Mouse (Mus musculus) cortical plate, adult 2 months (tissue): ENCODE measurements at regions not wholly inside any gene's neighbourhood (a gene's known extent, or its start where the extent isn't known, plus 50 kb on each side); places are given as distances from the start of the nearest gene placed in this dataset.
"Not testable (repeated sequence)": the region's sequence is repeated elsewhere in the genome, so short reads cannot be mapped to it uniquely, and the experiment has no call there.

Experiments
- H3K27ac ChIP-seq: fragments of 200-500 bp; 2 replicates; pipeline ENCODE4 v1.5.1; 2012; ENCODE audit warnings: low read length, control low read depth, inconsistent platforms; ENCODE audit not compliant: insufficient read depth
- H3K4me1 ChIP-seq: fragments of 200-500 bp; 2 replicates; pipeline ENCODE4 v1.6.1; 2011; ENCODE audit warnings: low read length; ENCODE audit not compliant: control insufficient read depth, insufficient read depth
- H3K4me3 ChIP-seq: fragments of 200-500 bp; 2 replicates; pipeline ENCODE4 v1.5.1; 2011; ENCODE audit warnings: mild to moderate bottlenecking, low read length, control low read depth; ENCODE audit not compliant: insufficient read depth
- CTCF ChIP-seq: fragments of 200-500 bp; IDR thresholded peaks from 2 replicates; pipeline ENCODE4 v1.5.1; 2011; ENCODE audit warnings: mild to moderate bottlenecking, control low read depth, low read length; ENCODE audit not compliant: insufficient read depth; ENCODE audit errors: extremely low read depth
- POLR2A ChIP-seq: fragments of 200-500 bp; IDR thresholded peaks from 2 replicates; pipeline ENCODE4 v1.6.1; 2011; ENCODE audit warnings: mild to moderate bottlenecking, low read length, control low read depth; ENCODE audit not compliant: insufficient read depth; ENCODE audit errors: extremely low read depth

DNA sequence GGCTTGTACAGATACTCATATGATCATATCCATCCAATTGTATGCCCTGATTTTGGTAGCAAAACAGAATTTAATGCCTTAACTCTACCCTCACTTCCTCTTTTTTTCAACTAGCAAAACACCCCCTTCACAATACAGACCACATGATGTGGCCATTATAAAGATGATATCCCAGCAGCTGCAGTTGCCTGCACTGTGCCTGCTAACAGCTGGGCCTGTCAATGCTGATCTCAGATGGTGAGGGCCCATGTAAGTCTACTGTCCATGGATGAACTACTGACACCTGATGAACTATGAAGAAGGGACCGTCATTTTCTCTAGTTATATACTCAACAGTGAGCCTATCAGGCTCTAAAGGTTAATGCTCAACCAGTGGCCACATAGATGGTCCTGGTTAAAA is 191.8 kb upstream of the Fmr1 start:
- H3K27ac ChIP-seq = no peak overlapping the region
- TF ChIP-seq POLR2A (no peak), CTCF (no peak)
- no peak overlapping the region for H3K4me3 ChIP-seq
- H3K4me1 ChIP-seq = no peaks in the 10 kb centered on the region

GRCm38 (mm10) chrX:68492052-68492451 is 186.3 kb upstream of the Fmr1 start:
- H3K27ac ChIP-seq, H3K4me1 ChIP-seq, H3K4me3 ChIP-seq: not testable (repeated sequence)

DNA sequence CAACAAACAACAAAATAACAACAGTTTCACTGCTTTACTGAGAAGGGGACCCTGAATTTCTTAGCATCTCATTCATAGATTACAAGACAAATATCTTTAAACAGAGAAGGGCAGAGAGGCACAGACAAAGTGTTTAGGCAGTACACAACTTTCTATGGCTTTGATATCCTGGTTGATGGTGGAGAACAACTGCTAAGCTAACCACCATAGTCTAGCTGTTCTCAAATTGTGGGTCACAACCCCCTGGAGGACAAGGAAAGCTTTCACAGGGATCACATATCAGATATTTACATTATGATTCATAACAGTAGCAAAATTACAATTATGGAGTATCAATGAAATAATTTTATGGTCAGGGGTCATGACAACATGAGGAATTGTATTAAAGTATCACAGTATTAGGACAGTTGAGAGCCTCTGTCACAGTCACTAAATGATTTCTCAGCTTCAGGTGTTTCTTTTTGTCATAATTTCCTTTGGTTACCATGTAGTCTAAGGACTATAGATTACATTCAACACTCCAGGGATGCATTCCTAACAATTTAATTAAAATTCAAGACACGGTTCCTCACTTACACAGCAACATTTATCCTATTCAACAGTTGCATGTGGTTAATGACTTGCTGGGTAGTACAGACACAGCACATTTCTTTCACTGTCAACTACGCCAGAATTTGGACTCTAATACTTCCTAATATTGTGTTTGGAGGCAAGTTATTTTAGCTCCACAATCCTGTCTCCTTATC is 183.8 kb upstream of the Fmr1 start:
- Histone ChIP-seq H3K4me3 (no peak overlapping the region), H3K4me1 (no peaks in the 10 kb centered on the region), H3K27ac (no peak overlapping the region)
- TF ChIP-seq POLR2A = no peak
- TF ChIP-seq CTCF = no peak

GRCm38 (mm10) chrX:68495144-68495493 is 183.2 kb upstream of the Fmr1 start:
- H3K27ac ChIP-seq = no peak overlapping the region
- no peak overlapping the region for H3K4me3 ChIP-seq
- TF ChIP-seq CTCF (no peak), POLR2A (no peak)
- no peaks in the 10 kb centered on the region for H3K4me1 ChIP-seq

DNA sequence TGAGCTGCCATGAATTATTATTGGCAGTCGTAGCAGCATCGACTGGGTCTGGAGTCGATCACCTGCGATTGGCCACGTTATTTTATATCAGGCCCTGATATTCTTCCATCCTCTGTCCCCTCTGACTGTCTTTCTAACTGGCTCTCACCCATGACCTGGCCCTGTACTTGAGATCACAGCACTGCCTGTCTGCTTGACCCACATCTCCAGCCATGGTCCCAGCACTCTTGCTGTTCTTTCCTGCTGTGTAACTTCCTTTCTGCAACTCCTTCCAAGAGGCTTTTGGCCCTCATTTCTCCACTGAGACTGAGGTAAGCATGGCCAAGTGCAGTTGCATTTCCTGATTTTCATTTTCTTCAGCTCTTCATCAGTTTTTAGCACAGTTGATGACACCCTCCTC is 182.6 kb upstream of the Fmr1 start:
- Histone ChIP-seq H3K4me1 (no peaks in the 10 kb centered on the region), H3K4me3 (no peak overlapping the region), H3K27ac (no peak overlapping the region)
- TF ChIP-seq POLR2A = no peak
- TF ChIP-seq CTCF = no peak

DNA sequence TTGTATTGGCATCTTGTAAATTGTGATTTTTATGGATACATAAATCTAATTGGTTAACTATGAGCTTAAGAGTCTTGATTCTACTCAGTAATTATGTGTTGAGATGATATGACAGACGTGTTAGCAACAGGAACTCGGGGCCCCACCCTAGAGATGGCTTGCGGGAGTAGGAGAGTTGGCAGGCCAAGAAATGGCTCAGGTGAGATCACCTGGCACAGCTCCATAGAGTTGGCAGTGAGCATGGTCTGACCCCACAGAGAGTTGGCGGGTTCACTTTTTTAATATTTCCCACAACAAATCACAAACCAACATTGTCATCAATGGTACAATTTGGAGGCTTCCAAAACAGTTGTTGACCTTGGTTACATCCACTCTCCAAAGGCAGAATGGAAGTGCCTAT is 180.5 kb upstream of the Fmr1 start:
- Histone ChIP-seq H3K4me3 (no peak overlapping the region), H3K27ac (no peak overlapping the region), H3K4me1 (no peaks in the 10 kb centered on the region)
- TF ChIP-seq CTCF (no peak), POLR2A (no peak)

- TF ChIP-seq CTCF (no peak), POLR2A (no peak)
- Histone ChIP-seq H3K4me3 (no peak overlapping the region), H3K27ac (no peak overlapping the region), H3K4me1 (no peaks in the 10 kb centered on the region)
Observed at GRCm38 (mm10) chrX:68502938-68503337, 175.4 kb upstream of the Fmr1 start.

DNA sequence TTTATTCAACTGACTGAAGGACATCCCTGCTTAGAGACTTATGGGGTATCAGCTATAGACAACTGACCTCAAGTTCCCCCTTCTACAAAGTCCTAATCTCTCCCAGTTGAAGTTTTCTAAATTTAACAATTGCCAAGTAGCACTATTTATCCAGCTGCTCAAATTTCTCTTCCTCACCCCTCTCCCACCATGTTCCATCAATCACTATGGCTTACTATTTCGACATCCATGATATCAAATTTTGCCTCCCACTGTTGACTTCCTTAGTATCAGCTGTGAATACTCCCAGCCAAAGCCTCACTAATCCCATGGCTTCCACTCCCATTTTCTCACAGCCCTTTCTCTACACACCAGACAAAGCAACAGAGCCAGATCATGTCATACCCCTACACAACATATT is 170.7 kb upstream of the Fmr1 start:
- TF ChIP-seq POLR2A = no peak
- TF ChIP-seq CTCF = no peak
- Histone ChIP-seq H3K4me3 (no peak overlapping the region), H3K4me1 (no peaks in the 10 kb centered on the region), H3K27ac (no peak overlapping the region)

GRCm38 (mm10) chrX:68512213-68512766 is 166.1 kb upstream of the Fmr1 start:
- no peak overlapping the region for H3K27ac ChIP-seq
- H3K4me1 ChIP-seq = no peaks in the 10 kb centered on the region
- TF ChIP-seq CTCF (no peak), POLR2A (no peak)

DNA sequence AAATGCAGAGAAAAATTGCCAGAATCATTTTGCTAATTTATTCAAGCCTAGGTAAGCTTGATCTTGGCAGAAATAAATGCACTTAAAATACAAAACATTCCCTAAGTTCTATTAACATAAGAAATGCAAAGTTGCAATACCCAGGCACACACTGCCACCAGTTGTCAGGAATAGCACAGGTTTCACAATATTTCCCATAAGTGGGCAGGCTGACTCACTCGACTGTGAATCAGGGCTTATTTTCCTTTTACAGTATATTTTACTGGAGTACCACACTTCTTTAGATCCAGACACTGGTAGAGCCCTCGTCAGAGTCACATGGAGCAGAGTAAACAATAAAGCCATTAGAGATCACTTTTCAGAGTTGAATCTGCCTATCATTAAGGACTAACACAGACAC is 131.8 kb upstream of the Fmr1 start:
- no peak overlapping the region for H3K27ac ChIP-seq
- TF ChIP-seq CTCF (no peak), POLR2A (no peak)
- H3K4me1 ChIP-seq = no peaks in the 10 kb centered on the region
- no peak overlapping the region for H3K4me3 ChIP-seq

More at GRCm38 (mm10) chrX:68512213-68512766, 166.1 kb upstream of the Fmr1 start:
- no peak overlapping the region for H3K4me3 ChIP-seq

GRCm38 (mm10) chrX:68554031-68554430 is 124.3 kb upstream of the Fmr1 start:
- no peak overlapping the region for H3K27ac ChIP-seq
- no peaks in the 10 kb centered on the region for H3K4me1 ChIP-seq
- TF ChIP-seq POLR2A (no peak), CTCF (no peak)
- no peak overlapping the region for H3K4me3 ChIP-seq
